Mouse (Mus musculus): ENCODE data around the gene Heyl. TPM values are rescaled to one million over a fixed set of nuclear protein-coding genes. Genes with fewer than 3 reads are reported as not detected.
A peak's percentile ranks its signal among the peaks of the same experiment; 100 is the strongest.

Gene Heyl
- 18.5 and 21.3 TPM in 2 replicates for polyA plus RNA-seq (2015; fragmentation: Nextera tagmentation; extraction: Ambion mirVana)

- Histone ChIP-seq H3K27me3 (ENCODE audit: control insufficient read depth, insufficient read depth, low read length) (no peaks in the 10 kb centered on the region), H3K4me1 (ENCODE audit: control insufficient read depth, insufficient read depth, low read length) (peaks cover 11% of the 10 kb centered on the region), H3K36me3 (ENCODE audit: control insufficient read depth, insufficient read depth, low read length) (no peaks in the 10 kb centered on the region), H3K9me3 (replicated peaks; ENCODE audit: control insufficient read depth, low read length) (no peaks in the 10 kb centered on the region), H3K9ac (ENCODE audit: low read length) (peak within 1 kb of the TSS; percentile 71), H3K27ac (ENCODE audit: low read length) (peak within 1 kb of the TSS; percentile 13; the same call in 1 of the 2 replicates), H3K4me3 (replicated peaks; ENCODE audit: low read length) (peak within 1 kb of the TSS; percentile 50), H3K4me2 (ENCODE audit: low read depth, low read length) (peak within 1 kb of the TSS; percentile 91)
- ATAC-seq (ENCODE audit: insufficient read depth, low FRiP score): peak; percentile 56
- WGBS: 1% methylated on average over 52 of the region's 52 CpGs
Measured at GRCm38 (mm10) chr4:123233492-123234084, at the start of gene Heyl. Gene Heyl, plus strand, starts transcription at chr4:123233556.

GRCm38 (mm10) chr4:123184816-123185215 lies 48.5 kb upstream of the Heyl start:
- Histone ChIP-seq H3K9me3 (replicated peaks; ENCODE audit: control insufficient read depth, low read length) (no peaks in the 10 kb centered on the region), H3K4me2 (ENCODE audit: low read depth, low read length) (no peak overlapping the region), H3K27ac (ENCODE audit: low read length) (no peak overlapping the region), H3K36me3 (ENCODE audit: control insufficient read depth, insufficient read depth, low read length) (no peaks in the 10 kb centered on the region), H3K9ac (ENCODE audit: low read length) (no peak overlapping the region), H3K4me3 (replicated peaks; ENCODE audit: low read length) (no peak overlapping the region), H3K27me3 (ENCODE audit: control insufficient read depth, insufficient read depth, low read length) (peaks cover 51% of the 10 kb centered on the region), H3K4me1 (ENCODE audit: control insufficient read depth, insufficient read depth, low read length) (peaks cover 10% of the 10 kb centered on the region)
- no peak for ATAC-seq (ENCODE audit: insufficient read depth, low FRiP score)
- WGBS: 44% methylated on average over 3 of the region's 3 CpGs

GRCm38 (mm10) chr4:123192336-123192735 lies 41.0 kb upstream of the Heyl start:
- H3K36me3 ChIP-seq (ENCODE audit: control insufficient read depth, insufficient read depth, low read length): no peaks in the 10 kb centered on the region
- H3K27ac ChIP-seq (ENCODE audit: low read length): no peak overlapping the region
- no peak overlapping the region for H3K4me3 ChIP-seq (replicated peaks; ENCODE audit: low read length)
- H3K9me3 ChIP-seq (replicated peaks; ENCODE audit: control insufficient read depth, low read length): no peaks in the 10 kb centered on the region
- WGBS: 82% methylated on average over 11 of the region's 11 CpGs
- 0 out of 2 replicates have a peak, but pooled peaks cover 2% of the 10 kb centered on the region for H3K27me3 ChIP-seq (ENCODE audit: control insufficient read depth, insufficient read depth, low read length)
- H3K4me1 ChIP-seq (ENCODE audit: control insufficient read depth, insufficient read depth, low read length): no peaks in the 10 kb centered on the region
- no peak for ATAC-seq (ENCODE audit: insufficient read depth, low FRiP score)
- H3K4me2 ChIP-seq (ENCODE audit: low read depth, low read length): no peak overlapping the region
- H3K9ac ChIP-seq (ENCODE audit: low read length): no peak overlapping the region

- H3K4me2 ChIP-seq (ENCODE audit: low read depth, low read length): no peak overlapping the region
- H3K4me1 ChIP-seq (ENCODE audit: control insufficient read depth, insufficient read depth, low read length): no peaks in the 10 kb centered on the region
- H3K27me3 ChIP-seq (ENCODE audit: control insufficient read depth, insufficient read depth, low read length): 0 out of 2 replicates have a peak, but pooled peaks cover 3% of the 10 kb centered on the region
- no peak overlapping the region for H3K4me3 ChIP-seq (replicated peaks; ENCODE audit: low read length)
- ATAC-seq (ENCODE audit: insufficient read depth, low FRiP score): no peak
- 90% methylated on average over 11 of the region's 11 CpGs for WGBS
- no peaks in the 10 kb centered on the region for H3K9me3 ChIP-seq (replicated peaks; ENCODE audit: control insufficient read depth, low read length)
- H3K27ac ChIP-seq (ENCODE audit: low read length): no peak overlapping the region
- H3K36me3 ChIP-seq (ENCODE audit: control insufficient read depth, insufficient read depth, low read length): no peaks in the 10 kb centered on the region
- no peak overlapping the region for H3K9ac ChIP-seq (ENCODE audit: low read length)
Measured at GRCm38 (mm10) chr4:123193791-123194190, 39.6 kb upstream of the Heyl start.

- H3K36me3 ChIP-seq (ENCODE audit: control insufficient read depth, insufficient read depth, low read length): no peaks in the 10 kb centered on the region
- WGBS: 53% methylated on average over 6 of the region's 6 CpGs
- H3K4me1 ChIP-seq (ENCODE audit: control insufficient read depth, insufficient read depth, low read length): peaks cover 4% of the 10 kb centered on the region; the same call in 1 of the 2 replicates
Measured at GRCm38 (mm10) chr4:123196695-123197094, 36.7 kb upstream of the Heyl start.

GRCm38 (mm10) chr4:123200771-123201185 lies 32.6 kb upstream of the Heyl start:
- ATAC-seq (ENCODE audit: insufficient read depth, low FRiP score): peak; percentile 30; the same call in 1 of the 2 replicates
- peak overlapping the region; percentile 85 for H3K4me2 ChIP-seq (ENCODE audit: low read depth, low read length)
- peak overlapping the region; percentile 47 for H3K4me3 ChIP-seq (replicated peaks; ENCODE audit: low read length)
- WGBS: 5% methylated on average over 15 of the region's 15 CpGs
- peaks cover 39% of the 10 kb centered on the region for H3K27me3 ChIP-seq (ENCODE audit: control insufficient read depth, insufficient read depth, low read length)
- H3K9me3 ChIP-seq (replicated peaks; ENCODE audit: control insufficient read depth, low read length): no peaks in the 10 kb centered on the region
- no peak overlapping the region for H3K27ac ChIP-seq (ENCODE audit: low read length)
- no peaks in the 10 kb centered on the region for H3K36me3 ChIP-seq (ENCODE audit: control insufficient read depth, insufficient read depth, low read length)
- peaks cover 6% of the 10 kb centered on the region; the same call in 1 of the 2 replicates for H3K4me1 ChIP-seq (ENCODE audit: control insufficient read depth, insufficient read depth, low read length)
- no peak overlapping the region; the same call in 1 of the 2 replicates for H3K9ac ChIP-seq (ENCODE audit: low read length)

More at GRCm38 (mm10) chr4:123196695-123197094, 36.7 kb upstream of the Heyl start:
- Histone ChIP-seq H3K27ac (ENCODE audit: low read length) (no peak overlapping the region), H3K27me3 (ENCODE audit: control insufficient read depth, insufficient read depth, low read length) (peaks cover 26% of the 10 kb centered on the region), H3K9ac (ENCODE audit: low read length) (no peak overlapping the region), H3K4me3 (replicated peaks; ENCODE audit: low read length) (no peak overlapping the region), H3K4me2 (ENCODE audit: low read depth, low read length) (no peak overlapping the region), H3K9me3 (replicated peaks; ENCODE audit: control insufficient read depth, low read length) (no peaks in the 10 kb centered on the region)
- no peak for ATAC-seq (ENCODE audit: insufficient read depth, low FRiP score)

GRCm38 (mm10) chr4:123201186-123202093 lies 31.9 kb upstream of the Heyl start, which contains the start of gene Nt5c1a:
Gene Nt5c1a, plus strand, starts transcription at chr4:123201504.
- Histone ChIP-seq H3K9me3 (replicated peaks; ENCODE audit: control insufficient read depth, low read length) (no peaks in the 10 kb centered on the region), H3K4me2 (ENCODE audit: low read depth, low read length) (peak within 1 kb of the TSS; percentile 85), H3K27ac (ENCODE audit: low read length) (no peak within 1 kb of the TSS), H3K4me3 (replicated peaks; ENCODE audit: low read length) (peak within 1 kb of the TSS; percentile 47), H3K4me1 (ENCODE audit: control insufficient read depth, insufficient read depth, low read length) (peaks cover 6% of the 10 kb centered on the region; the same call in 1 of the 2 replicates), H3K27me3 (ENCODE audit: control insufficient read depth, insufficient read depth, low read length) (peaks cover 39% of the 10 kb centered on the region), H3K9ac (ENCODE audit: low read length) (peak within 1 kb of the TSS; percentile 63), H3K36me3 (ENCODE audit: control insufficient read depth, insufficient read depth, low read length) (no peaks in the 10 kb centered on the region)
- WGBS: 2% methylated on average over 58 of the region's 58 CpGs
- no peak; the same call in none of the 2 replicates for ATAC-seq (ENCODE audit: insufficient read depth, low FRiP score)

GRCm38 (mm10) chr4:123202094-123202420 lies 31.3 kb upstream of the Heyl start:
- Histone ChIP-seq H3K27ac (ENCODE audit: low read length) (no peak overlapping the region), H3K4me3 (replicated peaks; ENCODE audit: low read length) (peak overlapping the region; percentile 47), H3K4me1 (ENCODE audit: control insufficient read depth, insufficient read depth, low read length) (peaks cover 6% of the 10 kb centered on the region; the same call in 1 of the 2 replicates), H3K36me3 (ENCODE audit: control insufficient read depth, insufficient read depth, low read length) (no peaks in the 10 kb centered on the region), H3K9ac (ENCODE audit: low read length) (no peak overlapping the region), H3K9me3 (replicated peaks; ENCODE audit: control insufficient read depth, low read length) (no peaks in the 10 kb centered on the region), H3K4me2 (ENCODE audit: low read depth, low read length) (peak overlapping the region; percentile 85), H3K27me3 (ENCODE audit: control insufficient read depth, insufficient read depth, low read length) (peaks cover 39% of the 10 kb centered on the region)
- WGBS: 18% methylated on average over 8 of the region's 8 CpGs
- ATAC-seq (ENCODE audit: insufficient read depth, low FRiP score): no peak

- Histone ChIP-seq H3K27ac (ENCODE audit: low read length) (no peak overlapping the region), H3K4me3 (replicated peaks; ENCODE audit: low read length) (no peak overlapping the region), H3K4me1 (ENCODE audit: control insufficient read depth, insufficient read depth, low read length) (no peaks in the 10 kb centered on the region), H3K36me3 (ENCODE audit: control insufficient read depth, insufficient read depth, low read length) (no peaks in the 10 kb centered on the region), H3K27me3 (ENCODE audit: control insufficient read depth, insufficient read depth, low read length) (peaks cover 6% of the 10 kb centered on the region; the same call in 1 of the 2 replicates), H3K9ac (ENCODE audit: low read length) (no peak overlapping the region), H3K4me2 (ENCODE audit: low read depth, low read length) (no peak overlapping the region), H3K9me3 (replicated peaks; ENCODE audit: control insufficient read depth, low read length) (no peaks in the 10 kb centered on the region)
- WGBS: 67% methylated on average over 5 of the region's 5 CpGs
- ATAC-seq (ENCODE audit: insufficient read depth, low FRiP score): no peak
Measured at GRCm38 (mm10) chr4:123207337-123207736, 26.0 kb upstream of the Heyl start.
